Mouse (Mus musculus) heart, embryonic 12.5 days (tissue): ENCODE measurements around the gene Psmd12. TPM values are rescaled to one million over a fixed set of nuclear protein-coding genes. Genes with fewer than 3 reads are reported as not detected.
"Not testable (repeated sequence)": the region's sequence is repeated elsewhere in the genome, so short reads cannot be mapped to it uniquely, and the experiment has no call there.

ENCODE experiments used
- ATAC-seq: fragments of 200-750 bp; cut with Nextera tagmentation; 2 replicates; pipeline ENCODE4 v1.8.0; 2017; ENCODE audit warnings: moderate TSS enrichment, moderate library complexity; ENCODE audit not compliant: insufficient number of reproducible peaks, low FRiP score
- H3K27ac ChIP-seq: fragments of 300-500 bp; sonication (generic); 2 replicates; pipeline ENCODE4 v1.5.1; 2016; ENCODE audit warnings: mild to moderate bottlenecking, moderate library complexity; ENCODE audit not compliant: poor library complexity, severe bottlenecking
- H3K27me3 ChIP-seq: fragments of 300-500 bp; sonication (generic); replicated peaks from 2 replicates; pipeline ENCODE4 v1.6.1; 2016; ENCODE audit warnings: mild to moderate bottlenecking, moderate library complexity
- H3K36me3 ChIP-seq: fragments of 300-500 bp; sonication (generic); 2 replicates; pipeline ENCODE4 v1.6.1; 2016; ENCODE audit warnings: mild to moderate bottlenecking, moderate library complexity
- H3K4me1 ChIP-seq: fragments of 300-500 bp; sonication (generic); replicated peaks from 2 replicates; pipeline ENCODE4 v1.6.1; 2016; ENCODE audit warnings: mild to moderate bottlenecking
- H3K4me2 ChIP-seq: fragments of 300-500 bp; sonication (generic); 2 replicates; pipeline ENCODE4 v1.6.1; 2016; ENCODE audit warnings: mild to moderate bottlenecking, moderate library complexity
- H3K4me3 ChIP-seq: fragments of 300-500 bp; sonication (generic); 2 replicates; pipeline ENCODE4 v1.5.1; 2016; ENCODE audit warnings: mild to moderate bottlenecking
- H3K9ac ChIP-seq: fragments of 300-500 bp; sonication (generic); 2 replicates; pipeline ENCODE4 v1.6.1; 2016; ENCODE audit warnings: mild to moderate bottlenecking, moderate library complexity
- H3K9me3 ChIP-seq: fragments of 300-500 bp; sonication (generic); replicated peaks from 2 replicates; pipeline ENCODE4 v1.6.1; 2016; ENCODE audit warnings: mild to moderate bottlenecking, moderate library complexity
- WGBS: fragments of 180-500 bp; shearing (Covaris S2); methylation state at CpG from one replicate; pipeline ENCODE4 v1.1.7; 2016; 5-methylcytosine and 5-hydroxymethylcytosine counted together
- polyA plus RNA-seq: library from polyadenylated mRNA; unstranded; fragments of >200 nt; fragmentation: Nextera tagmentation; extraction: Ambion mirVana; gene quantifications from 2 replicates; pipeline ENCODE4 v1.2.1, GENCODE M21; 2016

Psmd12 gene
- polyA plus RNA-seq, 1 experiment from 2014 or later: 156 TPM

GRCm38 (mm10) chr11:107472304-107472703 is 7.0 kb upstream of the Psmd12 start:
- no peaks in the 10 kb centered on the region for H3K9me3 ChIP-seq
- WGBS: 94% methylated on average over 3 of the region's 3 CpGs
- H3K4me3 ChIP-seq: no peak overlapping the region
- H3K4me2 ChIP-seq: no peak overlapping the region
- H3K27ac ChIP-seq: no peak overlapping the region
- H3K27me3 ChIP-seq: no peaks in the 10 kb centered on the region
- no peak for ATAC-seq
- no peak overlapping the region for H3K9ac ChIP-seq
- H3K4me1 ChIP-seq: peaks cover 16% of the 10 kb centered on the region
- H3K36me3 ChIP-seq: no peaks in the 10 kb centered on the region

GRCm38 (mm10) chr11:107473137-107473820 is 6.0 kb upstream of the Psmd12 start:
- 21% methylated on average over 8 of the region's 8 CpGs for WGBS
- H3K9me3 ChIP-seq: no peaks in the 10 kb centered on the region
- peaks cover 12% of the 10 kb centered on the region for H3K4me1 ChIP-seq
- H3K27ac ChIP-seq: no peak overlapping the region
- no peak overlapping the region for H3K4me2 ChIP-seq
- H3K4me3 ChIP-seq: no peak overlapping the region
- ATAC-seq: no peak
- H3K27me3 ChIP-seq: no peaks in the 10 kb centered on the region
- H3K9ac ChIP-seq: no peak overlapping the region
- no peaks in the 10 kb centered on the region for H3K36me3 ChIP-seq

GRCm38 (mm10) chr11:107479862-107480203 is 549 bp downstream of the Psmd12 start:
- peak overlapping the region; percentile 87 for H3K4me3 ChIP-seq
- peaks cover 16% of the 10 kb centered on the region for H3K4me1 ChIP-seq
- H3K9ac ChIP-seq: peak overlapping the region; percentile 95
- H3K9me3 ChIP-seq: no peaks in the 10 kb centered on the region
- H3K4me2 ChIP-seq: peak overlapping the region; percentile 86
- no peak; the same call in 1 of the 2 replicates for ATAC-seq
- peak overlapping the region; percentile 80 for H3K27ac ChIP-seq
- no peaks in the 10 kb centered on the region for H3K27me3 ChIP-seq
- 2% methylated on average over 10 of the region's 10 CpGs for WGBS
- H3K36me3 ChIP-seq: peaks cover 2% of the 10 kb centered on the region; the same call in 1 of the 2 replicates

- 88% methylated on average over 3 of the region's 3 CpGs for WGBS
- H3K27ac ChIP-seq: no peak overlapping the region
These were observed 5.1 kb downstream of the Psmd12 start for GRCm38 (mm10) chr11:107484341-107484740.

GRCm38 (mm10) chr11:107502801-107503200 is 23.5 kb downstream of the Psmd12 start:
- no peak overlapping the region for H3K9ac ChIP-seq
- 86% methylated on average over 8 of the region's 8 CpGs for WGBS
- no peaks in the 10 kb centered on the region for H3K27me3 ChIP-seq
- no peak overlapping the region for H3K4me2 ChIP-seq
- H3K36me3 ChIP-seq: peaks cover 26% of the 10 kb centered on the region
- no peak overlapping the region for H3K4me3 ChIP-seq
- H3K27ac ChIP-seq: no peak overlapping the region
- ATAC-seq: no peak
- H3K4me1 ChIP-seq: no peaks in the 10 kb centered on the region
- H3K9me3 ChIP-seq: no peaks in the 10 kb centered on the region

More at GRCm38 (mm10) chr11:107484341-107484740, 5.1 kb downstream of the Psmd12 start:
- Histone ChIP-seq H3K4me1 (peaks cover 16% of the 10 kb centered on the region), H3K4me3 (no peak overlapping the region), H3K4me2 (no peak overlapping the region), H3K9me3 (no peaks in the 10 kb centered on the region), H3K27me3 (no peaks in the 10 kb centered on the region), H3K9ac (no peak overlapping the region), H3K36me3 (peaks cover 43% of the 10 kb centered on the region)
- no peak for ATAC-seq

- H3K27ac ChIP-seq, H3K4me2 ChIP-seq, H3K4me3 ChIP-seq, ATAC-seq, H3K4me1 ChIP-seq, H3K27me3 ChIP-seq, H3K9me3 ChIP-seq, H3K9ac ChIP-seq: not testable (repeated sequence)
- 97% methylated on average over 3 of the region's 4 CpGs for WGBS
- H3K36me3 ChIP-seq: peaks cover 12% of the 10 kb centered on the region
These were observed 25.1 kb downstream of the Psmd12 start for GRCm38 (mm10) chr11:107504364-107504763.

- peaks cover 10% of the 10 kb centered on the region for H3K4me1 ChIP-seq
- 65% methylated on average over 1 of the region's 1 CpGs for WGBS
- no peak overlapping the region for H3K4me3 ChIP-seq
- H3K36me3 ChIP-seq: no peaks in the 10 kb centered on the region
- no peaks in the 10 kb centered on the region for H3K9me3 ChIP-seq
- no peaks in the 10 kb centered on the region for H3K27me3 ChIP-seq
- no peak for ATAC-seq
- no peak overlapping the region for H3K27ac ChIP-seq
- H3K4me2 ChIP-seq: no peak overlapping the region
- no peak overlapping the region for H3K9ac ChIP-seq
These were observed 27.0 kb downstream of the Psmd12 start for GRCm38 (mm10) chr11:107506260-107506659.

GRCm38 (mm10) chr11:107509631-107510338 is 30.5 kb downstream of the Psmd12 start:
- Histone ChIP-seq H3K4me3 (no peak overlapping the region), H3K27ac (no peak overlapping the region), H3K36me3 (no peaks in the 10 kb centered on the region), H3K9ac (no peak overlapping the region), H3K27me3 (no peaks in the 10 kb centered on the region), H3K4me1 (peaks cover 23% of the 10 kb centered on the region), H3K9me3 (no peaks in the 10 kb centered on the region), H3K4me2 (peak overlapping the region; percentile 41)
- ATAC-seq: no peak
- WGBS: 18% methylated on average over 11 of the region's 11 CpGs

GRCm38 (mm10) chr11:107510362-107511269 is 31.3 kb downstream of the Psmd12 start:
- Histone ChIP-seq H3K4me3 (peak overlapping the region; percentile 8; the same call in 1 of the 2 replicates), H3K27me3 (no peaks in the 10 kb centered on the region), H3K9ac (peak overlapping the region; percentile 26), H3K36me3 (no peaks in the 10 kb centered on the region), H3K4me1 (peaks cover 23% of the 10 kb centered on the region), H3K9me3 (no peaks in the 10 kb centered on the region), H3K27ac (no peak overlapping the region), H3K4me2 (peak overlapping the region; percentile 54)
- no peak for ATAC-seq
- 2% methylated on average over 18 of the region's 18 CpGs for WGBS

GRCm38 (mm10) chr11:107511954-107512353 is 32.7 kb downstream of the Psmd12 start:
- H3K9ac ChIP-seq, H3K36me3 ChIP-seq, H3K27ac ChIP-seq, H3K27me3 ChIP-seq, H3K4me3 ChIP-seq, H3K4me2 ChIP-seq, ATAC-seq, H3K9me3 ChIP-seq: not testable (repeated sequence)
- H3K4me1 ChIP-seq: peaks cover 23% of the 10 kb centered on the region
- WGBS: 46% methylated on average over 5 of the region's 5 CpGs

- no peak for ATAC-seq
- Histone ChIP-seq H3K36me3 (no peaks in the 10 kb centered on the region), H3K9ac (no peak overlapping the region), H3K9me3 (no peaks in the 10 kb centered on the region), H3K27ac (0 out of 2 replicates have a peak overlapping the region, but pooled peaks have one; percentile 23), H3K4me3 (no peak overlapping the region), H3K27me3 (no peaks in the 10 kb centered on the region), H3K4me1 (peaks cover 23% of the 10 kb centered on the region), H3K4me2 (no peak overlapping the region)
- whole genome bisulfite sequencing: 52% methylated on average over 10 of the region's 10 CpGs
These were observed 33.8 kb downstream of the Psmd12 start for GRCm38 (mm10) chr11:107513047-107513446.
